Mouse (Mus musculus): ENCODE results near the gene Rps21. TPM values are rescaled to one million over a fixed set of nuclear protein-coding genes. Genes with fewer than 3 reads are reported as not detected.
A peak's percentile ranks its signal among the peaks of the same experiment; 100 is the strongest.

The Rps21 gene
- polyA plus RNA-seq, 1 experiment from 2014 or later = 516 TPM

- Histone ChIP-seq H3K4me3 (replicated peaks) (no peak overlapping the region), H3K27me3 (replicated peaks) (no peaks in the 10 kb centered on the region), H3K36me3 (no peaks in the 10 kb centered on the region), H3K4me1 (peaks cover 82% of the 10 kb centered on the region), H3K4me2 (no peak overlapping the region), H3K9me3 (no peaks in the 10 kb centered on the region), H3K27ac (peak overlapping the region; percentile 36; the same call in 1 of the 2 replicates), H3K9ac (no peak overlapping the region)
- 83% methylated on average over 15 of the region's 15 CpGs for WGBS
- ATAC-seq (ENCODE audit: insufficient read depth, low FRiP score, low read depth) = no peak
Measured at GRCm38 (mm10) chr2:180219145-180219943, 37.8 kb upstream of the Rps21 start.

DNA sequence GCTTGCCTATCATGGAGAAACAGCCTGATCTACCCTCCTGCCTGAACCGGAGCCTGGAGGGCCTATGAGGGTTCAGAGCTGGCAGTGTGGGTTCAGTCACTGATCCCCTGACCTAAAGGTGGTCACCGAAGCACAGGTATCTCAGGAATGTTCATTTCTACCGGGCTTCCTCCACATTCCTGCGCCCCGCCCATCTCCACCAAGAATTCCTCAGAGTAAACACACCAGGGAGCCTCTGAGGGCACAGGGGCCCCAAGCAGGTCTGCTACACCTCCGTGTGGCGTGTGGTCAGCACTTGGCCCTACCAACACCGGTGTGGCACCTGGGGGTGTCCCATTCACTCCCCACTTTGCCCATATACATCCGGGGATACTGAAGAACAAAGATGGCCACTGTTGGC is 37.0 kb upstream of the Rps21 start:
- ATAC-seq (ENCODE audit: insufficient read depth, low FRiP score, low read depth) = no peak
- peaks cover 76% of the 10 kb centered on the region for H3K4me1 ChIP-seq
- H3K36me3 ChIP-seq = no peaks in the 10 kb centered on the region
- 37% methylated on average over 9 of the region's 9 CpGs for WGBS
- H3K4me2 ChIP-seq = no peak overlapping the region
- no peak overlapping the region for H3K27ac ChIP-seq
- peaks cover 4% of the 10 kb centered on the region; the same call in 1 of the 2 replicates for H3K27me3 ChIP-seq (replicated peaks)
- H3K4me3 ChIP-seq (replicated peaks) = no peak overlapping the region
- H3K9ac ChIP-seq = no peak overlapping the region
- H3K9me3 ChIP-seq = no peaks in the 10 kb centered on the region

GRCm38 (mm10) chr2:180221051-180221450 is 36.1 kb upstream of the Rps21 start:
- H3K4me2 ChIP-seq = no peak overlapping the region
- no peak overlapping the region for H3K27ac ChIP-seq
- peaks cover 73% of the 10 kb centered on the region for H3K4me1 ChIP-seq
- H3K36me3 ChIP-seq = no peaks in the 10 kb centered on the region
- ATAC-seq (ENCODE audit: insufficient read depth, low FRiP score, low read depth) = no peak
- no peak overlapping the region for H3K4me3 ChIP-seq (replicated peaks)
- WGBS = 92% methylated on average over 9 of the region's 9 CpGs
- no peaks in the 10 kb centered on the region for H3K9me3 ChIP-seq
- no peak overlapping the region for H3K9ac ChIP-seq
- peaks cover 8% of the 10 kb centered on the region; the same call in 1 of the 2 replicates for H3K27me3 ChIP-seq (replicated peaks)

DNA sequence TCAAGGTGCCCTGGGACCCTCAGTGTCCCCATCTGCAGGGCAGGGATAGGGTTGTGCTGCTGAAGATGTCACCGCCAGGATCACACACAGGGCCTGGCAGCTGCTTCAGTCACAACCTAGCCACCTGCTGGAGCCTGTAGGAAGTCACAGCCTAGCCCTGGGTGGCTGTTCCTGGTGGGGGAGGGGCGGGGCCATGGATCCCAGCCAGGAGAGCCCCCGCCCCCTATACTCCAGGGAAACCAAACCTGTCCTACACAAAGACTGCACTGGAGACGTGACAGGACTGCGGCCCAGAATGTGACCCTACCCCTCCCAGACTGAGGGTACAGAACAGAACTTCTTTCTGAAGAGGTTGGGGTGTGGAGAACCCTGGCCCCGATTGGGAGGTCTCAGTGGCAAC is 34.9 kb upstream of the Rps21 start:
- peak; percentile 78 for ATAC-seq (ENCODE audit: insufficient read depth, low FRiP score, low read depth)
- WGBS = 14% methylated on average over 6 of the region's 6 CpGs
- H3K9ac ChIP-seq = no peak overlapping the region
- H3K4me2 ChIP-seq = peak overlapping the region; percentile 97
- no peaks in the 10 kb centered on the region for H3K9me3 ChIP-seq
- peak overlapping the region; percentile 89 for H3K27ac ChIP-seq
- H3K27me3 ChIP-seq (replicated peaks) = peaks cover 8% of the 10 kb centered on the region; the same call in 1 of the 2 replicates
- H3K36me3 ChIP-seq = no peaks in the 10 kb centered on the region
- no peak overlapping the region for H3K4me3 ChIP-seq (replicated peaks)
- peaks cover 72% of the 10 kb centered on the region for H3K4me1 ChIP-seq

DNA sequence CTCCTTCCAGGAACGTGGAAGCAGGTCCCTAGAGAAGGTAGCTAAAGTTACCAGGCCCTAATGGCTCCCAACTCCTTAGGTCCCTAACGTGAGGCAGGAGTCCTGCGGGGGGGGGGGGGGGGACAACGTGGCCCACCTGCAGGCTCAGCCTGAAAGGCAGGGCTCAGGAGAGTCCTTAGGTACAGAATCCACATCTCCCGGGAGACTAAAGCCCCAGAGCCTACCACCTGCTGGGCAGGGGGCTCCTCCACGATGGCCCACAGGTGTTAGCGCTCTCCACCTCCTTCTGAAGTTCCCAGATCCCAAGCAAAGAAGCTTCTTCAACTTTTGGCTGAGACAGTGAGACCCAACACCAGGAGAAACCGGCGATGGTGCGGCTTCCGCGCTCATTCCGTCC is 32.5 kb upstream of the Rps21 start:
- WGBS = 1% methylated on average over 13 of the region's 13 CpGs
- Histone ChIP-seq H3K9ac (peak overlapping the region; percentile 47), H3K4me3 (replicated peaks) (peak overlapping the region; percentile 72), H3K27me3 (replicated peaks) (peaks cover 8% of the 10 kb centered on the region; the same call in 1 of the 2 replicates), H3K4me2 (peak overlapping the region; percentile 97), H3K9me3 (no peaks in the 10 kb centered on the region), H3K4me1 (peaks cover 69% of the 10 kb centered on the region), H3K27ac (peak overlapping the region; percentile 85), H3K36me3 (no peaks in the 10 kb centered on the region)
- ATAC-seq (ENCODE audit: insufficient read depth, low FRiP score, low read depth) = no peak

DNA sequence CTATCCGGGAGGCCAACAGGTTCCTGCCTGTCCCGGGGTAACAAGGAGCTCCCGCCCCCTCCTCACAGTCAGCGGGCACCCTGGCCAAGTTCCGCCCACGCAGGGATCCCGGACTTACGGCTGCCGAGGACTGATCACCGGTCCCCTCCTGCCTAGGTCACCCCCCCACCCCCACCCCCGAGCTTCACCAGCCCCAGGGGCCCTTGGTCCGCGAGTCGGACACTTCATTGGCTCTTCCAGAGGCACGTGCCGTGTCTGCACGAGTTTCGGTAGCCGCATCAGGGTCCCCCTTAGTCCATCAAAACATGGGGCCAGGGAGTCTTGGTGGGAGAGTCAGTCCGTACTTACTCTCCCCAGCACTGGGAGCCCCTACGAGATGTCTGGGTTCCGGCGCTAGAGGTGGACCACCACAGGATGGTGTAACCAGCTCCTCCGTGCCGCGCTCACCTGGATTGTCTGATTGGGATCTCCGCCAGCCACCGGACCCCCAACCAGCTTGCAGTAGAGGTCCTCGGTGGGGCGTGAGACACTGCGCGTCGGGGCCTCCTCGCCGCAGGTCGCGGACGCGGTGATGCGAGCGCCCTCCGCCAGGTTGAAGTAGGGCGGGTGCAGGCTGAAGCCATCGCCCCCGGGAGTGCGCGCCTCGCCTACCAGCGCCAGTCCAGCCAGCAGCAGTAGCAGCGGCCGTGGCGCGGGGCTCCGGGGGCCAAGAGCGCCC is 32.0 kb upstream of the Rps21 start:
- Histone ChIP-seq H3K4me2 (peak overlapping the region; percentile 97), H3K27me3 (replicated peaks) (peaks cover 8% of the 10 kb centered on the region; the same call in 1 of the 2 replicates), H3K4me1 (peaks cover 67% of the 10 kb centered on the region), H3K4me3 (replicated peaks) (peak overlapping the region; percentile 72), H3K9me3 (no peaks in the 10 kb centered on the region), H3K36me3 (no peaks in the 10 kb centered on the region), H3K9ac (peak overlapping the region; percentile 47), H3K27ac (peak overlapping the region; percentile 85)
- ATAC-seq (ENCODE audit: insufficient read depth, low FRiP score, low read depth) = peak; percentile 6; the same call in 1 of the 2 replicates
- under 1% methylated on average over 54 of the region's 55 CpGs for WGBS

GRCm38 (mm10) chr2:180225762-180226378 is 31.3 kb upstream of the Rps21 start, which contains the start of gene Lama5:
Gene Lama5, minus strand, starts transcription at chr2:180225859.
- peak; percentile 74 for ATAC-seq (ENCODE audit: insufficient read depth, low FRiP score, low read depth)
- H3K4me2 ChIP-seq = peak within 1 kb of the TSS; percentile 97

GRCm38 (mm10) chr2:180227262-180228059 is 29.7 kb upstream of the Rps21 start:
- H3K4me2 ChIP-seq = peak overlapping the region; percentile 52
- H3K36me3 ChIP-seq = no peaks in the 10 kb centered on the region
- 2% methylated on average over 21 of the region's 21 CpGs for WGBS
- peak; percentile 21; the same call in 1 of the 2 replicates for ATAC-seq (ENCODE audit: insufficient read depth, low FRiP score, low read depth)
- peaks cover 52% of the 10 kb centered on the region for H3K4me1 ChIP-seq
- H3K27ac ChIP-seq = peak overlapping the region; percentile 16
- H3K9me3 ChIP-seq = no peaks in the 10 kb centered on the region
- H3K27me3 ChIP-seq (replicated peaks) = peaks cover 8% of the 10 kb centered on the region; the same call in 1 of the 2 replicates
- H3K9ac ChIP-seq = no peak overlapping the region
- H3K4me3 ChIP-seq (replicated peaks) = peak overlapping the region; percentile 16

More at GRCm38 (mm10) chr2:180225762-180226378, 31.3 kb upstream of the Rps21 start, which contains the start of gene Lama5:
- H3K9ac ChIP-seq = peak within 1 kb of the TSS; percentile 47
- no peaks in the 10 kb centered on the region for H3K9me3 ChIP-seq
- WGBS = under 1% methylated on average over 36 of the region's 37 CpGs
- peaks cover 65% of the 10 kb centered on the region for H3K4me1 ChIP-seq
- peaks cover 8% of the 10 kb centered on the region; the same call in 1 of the 2 replicates for H3K27me3 ChIP-seq (replicated peaks)
- peak within 1 kb of the TSS; percentile 85 for H3K27ac ChIP-seq
- H3K36me3 ChIP-seq = no peaks in the 10 kb centered on the region
- H3K4me3 ChIP-seq (replicated peaks) = peak within 1 kb of the TSS; percentile 72

DNA sequence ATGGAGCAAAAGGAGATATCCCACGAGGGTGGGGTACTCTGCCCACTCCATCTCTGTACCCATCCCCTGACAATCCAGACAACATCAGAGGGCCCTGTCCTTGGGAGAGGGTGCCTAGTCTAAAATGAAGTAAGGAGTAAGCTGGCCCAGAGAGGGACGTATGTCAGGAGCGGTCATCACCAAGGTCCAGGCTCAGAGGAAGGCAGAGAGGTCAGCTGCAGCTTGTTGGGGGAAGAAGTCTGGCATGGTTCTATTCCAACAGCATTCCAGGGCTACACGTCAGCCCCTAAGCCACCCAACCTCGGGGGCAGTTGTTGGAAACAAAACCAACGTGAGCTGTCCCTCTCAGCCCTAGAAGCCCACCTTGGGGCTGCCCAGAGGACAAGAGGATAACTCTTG is 29.1 kb upstream of the Rps21 start:
- H3K4me3 ChIP-seq (replicated peaks) = no peak overlapping the region

GRCm38 (mm10) chr2:180228592-180228991 is 28.6 kb upstream of the Rps21 start:
- H3K36me3 ChIP-seq = no peaks in the 10 kb centered on the region
- H3K4me1 ChIP-seq = peaks cover 40% of the 10 kb centered on the region
- no peak overlapping the region for H3K4me3 ChIP-seq (replicated peaks)
- peak overlapping the region; percentile 53; the same call in 1 of the 2 replicates for H3K27ac ChIP-seq
- H3K27me3 ChIP-seq (replicated peaks) = peaks cover 8% of the 10 kb centered on the region; the same call in 1 of the 2 replicates
- 49% methylated on average over 7 of the region's 7 CpGs for WGBS
- no peaks in the 10 kb centered on the region for H3K9me3 ChIP-seq
- no peak for ATAC-seq (ENCODE audit: insufficient read depth, low FRiP score, low read depth)
- no peak overlapping the region; the same call in 1 of the 2 replicates for H3K9ac ChIP-seq
- H3K4me2 ChIP-seq = no peak overlapping the region

More for the DNA sequence above, 29.1 kb upstream of the Rps21 start:
- H3K27me3 ChIP-seq (replicated peaks) = peaks cover 8% of the 10 kb centered on the region; the same call in 1 of the 2 replicates
- H3K27ac ChIP-seq = peak overlapping the region; percentile 53; the same call in 1 of the 2 replicates
- 46% methylated on average over 6 of the region's 6 CpGs for WGBS
- H3K4me1 ChIP-seq = peaks cover 46% of the 10 kb centered on the region
- no peaks in the 10 kb centered on the region for H3K9me3 ChIP-seq
- peak overlapping the region; percentile 52 for H3K4me2 ChIP-seq
- ATAC-seq (ENCODE audit: insufficient read depth, low FRiP score, low read depth) = no peak
- H3K9ac ChIP-seq = no peak overlapping the region; the same call in 1 of the 2 replicates
- H3K36me3 ChIP-seq = no peaks in the 10 kb centered on the region

- Histone ChIP-seq H3K9ac (no peak overlapping the region), H3K27ac (no peak overlapping the region), H3K36me3 (no peaks in the 10 kb centered on the region), H3K4me2 (no peak overlapping the region), H3K4me3 (replicated peaks) (no peak overlapping the region), H3K27me3 (replicated peaks) (peaks cover 8% of the 10 kb centered on the region; the same call in 1 of the 2 replicates), H3K9me3 (no peaks in the 10 kb centered on the region), H3K4me1 (peaks cover 39% of the 10 kb centered on the region)
- ATAC-seq (ENCODE audit: insufficient read depth, low FRiP score, low read depth) = no peak
- WGBS = 58% methylated on average over 3 of the region's 3 CpGs
Measured at GRCm38 (mm10) chr2:180229129-180229528, 28.0 kb upstream of the Rps21 start.
